Mouse (Mus musculus) adipocyte (in vitro differentiated cells): Measurements from ENCODE around the gene Hectd4.
A peak's percentile ranks its signal among the peaks of the same experiment; 100 is the strongest.

Source experiments
- DNase-seq: peaks from one replicate; pipeline ENCODE4 v3.0.0-alpha.2; 2016; ENCODE audit warnings: low spot score

The Hectd4 gene

GRCm38 (mm10) chr5:121236171-121236570 lies 16.2 kb downstream of the Hectd4 start:
- no peak for DNase-seq

DNA sequence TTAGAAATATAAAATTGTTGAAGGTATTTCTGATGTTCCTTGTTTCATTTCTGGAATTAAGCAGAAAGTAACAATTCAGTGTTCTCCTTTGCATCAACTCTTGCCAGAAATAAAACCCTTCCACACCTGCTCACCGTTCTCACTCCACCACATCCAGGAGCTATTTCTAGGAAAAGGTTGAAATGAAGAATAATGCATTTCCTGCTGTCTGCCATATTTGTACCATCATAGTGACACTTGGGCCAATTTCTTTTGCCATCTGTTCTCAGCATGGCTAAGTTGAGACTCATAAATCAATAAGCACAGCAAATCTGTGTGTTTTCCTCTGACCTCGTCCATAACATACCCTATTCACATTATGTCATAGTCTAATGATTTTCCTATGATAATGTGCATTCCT lies 18.2 kb downstream of the Hectd4 start:
- no peak for DNase-seq

DNA sequence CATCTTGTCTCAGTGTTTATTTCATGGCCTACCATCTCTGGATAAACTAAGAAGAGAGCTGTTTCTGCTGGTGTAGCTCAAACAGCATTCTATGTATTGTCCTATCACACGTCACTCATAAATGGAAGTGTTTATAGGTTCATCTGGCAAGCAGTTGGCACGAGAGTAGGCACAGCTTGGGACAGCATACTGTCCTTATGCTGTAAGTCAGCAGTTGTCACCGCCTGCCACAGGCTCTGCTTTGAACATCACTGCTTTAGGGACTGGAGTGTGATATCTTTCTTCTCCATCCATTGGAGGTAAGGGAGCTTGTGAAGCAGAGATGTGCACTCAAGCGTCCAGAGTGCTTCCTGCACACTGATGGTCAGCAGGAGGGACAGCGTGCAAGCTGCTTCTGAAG lies 19.8 kb downstream of the Hectd4 start:
- no peak for DNase-seq

GRCm38 (mm10) chr5:121241182-121241581 lies 21.2 kb downstream of the Hectd4 start:
- no peak for DNase-seq

GRCm38 (mm10) chr5:121242261-121242660 lies 22.2 kb downstream of the Hectd4 start:
- DNase-seq: no peak

GRCm38 (mm10) chr5:121242701-121243100 lies 22.7 kb downstream of the Hectd4 start:
- no peak for DNase-seq

GRCm38 (mm10) chr5:121243676-121244364 lies 23.8 kb downstream of the Hectd4 start:
- DNase-seq: no peak

DNA sequence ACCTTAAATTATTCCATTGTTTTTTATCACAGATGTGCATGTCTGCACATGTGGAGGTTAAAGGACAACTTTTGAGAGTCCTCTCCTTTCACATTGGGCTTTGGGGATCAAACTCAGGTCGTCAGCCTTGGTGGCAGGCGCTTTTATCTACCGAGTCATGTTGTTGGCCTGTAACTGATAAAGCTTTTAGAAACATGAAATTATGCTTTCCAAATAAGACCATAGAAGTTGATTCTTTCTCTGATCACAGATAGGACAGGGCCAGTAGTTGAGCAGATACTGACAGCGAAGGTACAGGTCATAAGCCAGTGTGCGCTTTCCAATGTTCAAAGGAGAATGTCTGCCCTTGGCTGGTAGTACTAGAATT lies 24.3 kb downstream of the Hectd4 start:
- no peak for DNase-seq

- no peak for DNase-seq
Observed at GRCm38 (mm10) chr5:121245201-121245600, 25.2 kb downstream of the Hectd4 start.

DNA sequence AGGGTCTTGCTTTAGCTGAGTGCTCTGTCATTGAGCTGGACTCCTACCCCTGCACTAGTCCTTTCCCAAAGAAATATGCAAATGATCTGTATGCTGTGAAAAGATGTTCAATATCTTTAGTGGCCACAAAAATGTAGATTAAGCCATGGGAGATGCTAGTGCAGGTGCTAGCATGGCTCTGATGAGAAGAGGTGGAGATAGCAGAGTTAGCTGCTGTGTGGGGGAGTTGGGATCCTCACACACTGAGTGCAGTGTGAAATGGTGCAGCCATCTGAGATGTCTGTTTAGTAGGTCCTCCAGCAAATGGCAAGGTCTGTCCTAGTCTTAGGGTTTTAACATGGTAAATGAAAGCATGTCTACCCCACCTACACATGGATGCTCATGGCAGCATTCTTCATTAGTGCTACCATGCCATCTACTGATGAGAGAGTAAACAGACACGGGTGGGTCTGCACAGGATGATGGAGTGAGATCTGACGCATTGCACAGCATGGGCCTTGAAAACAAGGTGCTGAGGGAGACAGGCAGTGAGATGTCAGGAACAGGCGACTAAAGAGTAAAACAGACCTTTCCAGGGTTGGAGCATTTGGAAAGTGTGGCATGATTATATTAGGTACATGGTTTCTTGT lies 28.9 kb downstream of the Hectd4 start:
- no peak for DNase-seq

DNA sequence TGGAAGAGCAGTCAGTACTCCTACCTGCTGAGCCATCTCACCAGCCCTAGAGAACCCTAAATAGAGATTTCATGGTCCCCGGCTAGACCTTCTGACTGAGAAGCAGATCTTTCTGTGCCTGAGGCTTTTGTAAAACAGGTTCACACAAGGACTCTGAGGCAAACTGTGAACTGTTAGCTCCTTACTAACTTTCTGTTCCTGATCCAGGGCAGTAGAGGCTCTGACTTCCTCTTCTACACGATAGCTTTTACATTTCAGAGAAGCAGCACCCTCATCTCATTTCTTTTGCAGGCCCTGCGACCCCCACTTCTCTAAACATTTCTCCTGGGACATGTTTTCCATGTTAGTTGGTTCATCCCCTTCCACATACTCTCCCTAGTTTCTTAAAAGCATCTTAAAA lies 29.7 kb downstream of the Hectd4 start:
- no peak for DNase-seq

GRCm38 (mm10) chr5:121251813-121252212 lies 31.8 kb downstream of the Hectd4 start:
- no peak for DNase-seq

DNA sequence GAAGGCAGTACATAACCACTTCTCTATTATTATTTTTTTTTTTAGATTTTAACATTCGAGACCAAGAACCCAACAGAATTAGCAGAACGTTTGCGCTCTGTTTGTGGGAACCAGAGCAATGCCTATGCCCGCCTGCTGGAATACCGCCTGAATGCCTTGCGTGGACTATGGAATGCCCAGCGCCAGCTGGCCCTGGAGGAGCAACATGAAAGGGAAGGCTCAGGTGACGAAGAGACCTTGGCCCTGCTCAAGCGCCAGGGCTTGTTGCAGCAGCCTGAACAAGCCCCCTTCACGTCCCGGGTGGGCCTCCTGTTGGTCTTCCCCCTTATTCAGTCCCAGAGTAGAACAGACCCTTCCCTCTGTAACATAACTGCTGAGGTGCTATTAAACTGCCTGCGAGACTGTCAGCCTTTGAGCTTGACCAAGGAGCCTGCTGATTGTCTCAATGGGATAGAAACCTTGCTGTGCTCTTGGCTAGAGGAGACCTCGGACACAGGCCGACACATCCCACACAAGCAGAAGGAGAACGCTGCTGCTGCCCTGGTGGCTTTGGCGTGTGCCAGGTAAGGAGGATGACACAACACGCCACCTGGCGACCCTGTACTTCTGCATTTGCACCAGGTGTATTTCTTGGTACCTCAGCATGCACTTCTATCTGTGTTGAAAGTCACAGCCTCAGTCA lies 33.9 kb downstream of the Hectd4 start:
- DNase-seq: no peak

- DNase-seq: no peak
Observed at GRCm38 (mm10) chr5:121254977-121255376, 35.0 kb downstream of the Hectd4 start.

DNA sequence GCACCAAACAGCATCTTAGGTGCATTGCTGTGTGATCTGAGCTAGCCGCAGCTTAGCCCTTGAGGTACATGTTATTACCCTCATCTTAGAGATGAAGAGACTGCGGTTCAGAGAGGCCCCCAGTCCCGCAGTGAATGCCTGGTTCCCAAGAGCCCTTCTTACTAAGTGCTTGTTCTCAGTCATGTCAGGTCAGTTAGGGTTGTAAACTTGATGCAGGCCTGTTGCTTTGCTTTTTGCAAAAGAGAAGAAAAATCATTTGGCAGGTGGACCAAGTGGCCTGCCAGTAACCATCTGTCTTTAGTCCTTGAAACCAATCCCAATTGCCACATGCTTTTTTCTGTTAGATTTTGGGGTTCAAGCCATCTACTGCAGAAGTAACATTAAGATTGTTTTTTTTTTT lies 41.8 kb downstream of the Hectd4 start:
- DNase-seq: no peak

GRCm38 (mm10) chr5:121262415-121262814 lies 42.4 kb downstream of the Hectd4 start:
- DNase-seq: no peak

DNA sequence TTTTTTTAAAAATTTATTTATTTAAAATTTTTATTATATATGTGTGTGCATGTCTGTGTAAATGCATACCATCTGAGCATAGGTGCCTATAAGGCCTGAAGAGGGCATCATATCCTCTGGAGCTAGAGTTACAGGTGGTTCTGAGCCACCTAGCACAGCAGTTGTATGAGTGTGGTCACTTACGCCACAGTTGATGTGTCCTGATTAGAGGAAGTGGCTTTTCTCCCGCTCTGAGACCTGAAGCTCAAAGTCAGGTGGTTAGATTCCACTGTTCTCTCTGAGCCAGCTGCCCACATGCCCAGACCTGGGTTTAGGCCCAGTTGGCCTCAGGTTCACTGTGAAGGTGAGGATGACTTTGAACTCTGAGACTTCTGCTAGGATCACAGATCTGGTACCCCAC lies 44.6 kb downstream of the Hectd4 start:
- no peak for DNase-seq

GRCm38 (mm10) chr5:121266741-121267382 lies 46.8 kb downstream of the Hectd4 start:
- DNase-seq: peak; percentile 64

- no peak for DNase-seq
Observed at GRCm38 (mm10) chr5:121271046-121271445, 51.0 kb downstream of the Hectd4 start.

DNA sequence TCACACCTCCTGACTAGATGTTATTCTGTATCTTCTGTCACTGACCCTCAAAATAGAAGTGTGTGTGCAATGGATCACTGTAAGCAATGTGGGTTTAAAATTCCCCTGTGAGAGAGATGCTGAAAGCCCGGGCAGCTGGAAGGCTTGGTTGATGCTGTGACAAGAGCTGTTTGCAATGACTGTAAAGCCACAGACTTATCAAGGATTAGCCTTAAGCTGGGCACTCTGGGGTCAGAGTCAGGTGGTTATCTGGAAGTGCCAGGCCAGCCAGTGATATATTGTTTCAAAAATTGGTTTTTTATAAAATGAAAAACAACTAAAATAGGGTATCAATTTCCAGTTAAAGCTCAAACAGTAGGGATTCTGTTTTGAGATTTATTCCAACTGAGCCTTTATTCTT lies 56.8 kb downstream of the Hectd4 start:
- DNase-seq: no peak

DNA sequence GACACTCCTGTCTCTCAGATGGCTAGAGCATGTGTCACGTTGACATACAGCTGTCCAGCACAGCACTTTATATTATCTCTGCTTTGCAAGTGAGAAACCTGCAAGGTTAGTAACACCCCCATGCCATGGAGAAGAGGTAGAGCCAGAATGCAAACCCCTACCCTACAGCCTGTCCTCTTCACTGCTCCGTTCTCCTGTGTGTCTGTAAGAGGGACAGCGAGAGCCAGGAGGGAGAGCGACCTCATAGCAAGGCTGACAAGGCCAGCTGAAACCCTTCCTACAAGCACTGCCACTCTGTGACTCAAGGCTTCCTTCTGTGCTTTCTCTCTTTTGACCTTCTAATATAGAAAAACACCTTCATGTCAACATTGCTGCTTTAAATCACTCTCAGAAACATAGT lies 60.4 kb downstream of the Hectd4 start:
- DNase-seq: no peak

- DNase-seq: no peak
Observed at GRCm38 (mm10) chr5:121283051-121283450, 63.0 kb downstream of the Hectd4 start.

- peak; percentile 22 for DNase-seq
Observed at GRCm38 (mm10) chr5:121284816-121285215, 64.8 kb downstream of the Hectd4 start.
